Mouse (Mus musculus): ENCODE measurements around the gene Fut2. TPM values are rescaled to one million over a fixed set of nuclear protein-coding genes. Genes with fewer than 3 reads are reported as not detected.
"Not testable (repeated sequence)": the region's sequence is repeated elsewhere in the genome, so short reads cannot be mapped to it uniquely, and the experiment has no call there.

Fut2 gene
- polyA plus RNA-seq, 1 experiment from 2014 or later = 0.12 TPM

GRCm38 (mm10) chr7:45677627-45678295, 11.6 kb upstream of the Fut2 start:
- H3K4me2 ChIP-seq (ENCODE audit: low read depth, severe bottlenecking) = no peak overlapping the region
- H3K9me3 ChIP-seq (ENCODE audit: control insufficient read depth, low read length) = no peaks in the 10 kb centered on the region
- no peak overlapping the region for H3K27ac ChIP-seq (replicated peaks; ENCODE audit: low read depth, low read length)
- ATAC-seq (ENCODE audit: insufficient number of reproducible peaks, low FRiP score, low TSS enrichment, low read depth) (no peak), DNase-seq (ENCODE audit: low spot score) (no peak)
- no peaks in the 10 kb centered on the region for H3K4me1 ChIP-seq (ENCODE audit: control insufficient read depth, insufficient read depth, low read length)
- H3K9ac ChIP-seq (ENCODE audit: low read length) = no peak overlapping the region
- no peak overlapping the region for H3K4me3 ChIP-seq (ENCODE audit: low read depth, low read length)
- WGBS = 77% methylated on average over 7 of the region's 7 CpGs
- no peaks in the 10 kb centered on the region for H3K36me3 ChIP-seq (ENCODE audit: control insufficient read depth, insufficient read depth, low read length)
- no peaks in the 10 kb centered on the region for H3K27me3 ChIP-seq (ENCODE audit: control insufficient read depth, insufficient read depth, low read length)

DNA sequence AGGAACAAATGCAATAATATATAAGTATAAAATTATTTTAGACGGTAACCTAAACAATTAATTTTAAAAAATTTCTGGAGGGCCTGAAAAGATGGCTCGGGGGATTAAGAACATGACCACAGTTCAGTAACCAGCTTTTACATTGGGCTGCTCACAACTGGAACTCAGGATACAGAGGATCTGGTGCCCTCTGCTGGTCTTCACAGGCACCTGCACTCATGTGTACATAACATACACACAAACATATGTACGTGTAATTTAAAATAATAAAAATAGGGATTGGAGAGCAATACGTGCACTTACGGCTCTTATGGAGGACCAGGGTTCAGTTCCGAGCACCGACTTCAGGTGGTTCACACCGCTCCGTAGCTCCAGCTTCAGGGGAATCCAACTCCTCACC, 2.7 kb upstream of the Fut2 start:
- 96% methylated on average over 9 of the region's 9 CpGs for WGBS
- no peak overlapping the region for H3K4me2 ChIP-seq (ENCODE audit: low read depth, severe bottlenecking)
- H3K27ac ChIP-seq (replicated peaks; ENCODE audit: low read depth, low read length) = no peak overlapping the region
- no peaks in the 10 kb centered on the region for H3K27me3 ChIP-seq (ENCODE audit: control insufficient read depth, insufficient read depth, low read length)
- H3K9me3 ChIP-seq (ENCODE audit: control insufficient read depth, low read length) = no peaks in the 10 kb centered on the region
- no peak overlapping the region for H3K9ac ChIP-seq (ENCODE audit: low read length)
- H3K4me3 ChIP-seq (ENCODE audit: low read depth, low read length) = no peak overlapping the region
- H3K4me1 ChIP-seq (ENCODE audit: control insufficient read depth, insufficient read depth, low read length) = no peaks in the 10 kb centered on the region
- no peaks in the 10 kb centered on the region for H3K36me3 ChIP-seq (ENCODE audit: control insufficient read depth, insufficient read depth, low read length)
- DNase-seq (ENCODE audit: low spot score) (no peak), ATAC-seq (ENCODE audit: insufficient number of reproducible peaks, low FRiP score, low TSS enrichment, low read depth) (no peak)

DNA sequence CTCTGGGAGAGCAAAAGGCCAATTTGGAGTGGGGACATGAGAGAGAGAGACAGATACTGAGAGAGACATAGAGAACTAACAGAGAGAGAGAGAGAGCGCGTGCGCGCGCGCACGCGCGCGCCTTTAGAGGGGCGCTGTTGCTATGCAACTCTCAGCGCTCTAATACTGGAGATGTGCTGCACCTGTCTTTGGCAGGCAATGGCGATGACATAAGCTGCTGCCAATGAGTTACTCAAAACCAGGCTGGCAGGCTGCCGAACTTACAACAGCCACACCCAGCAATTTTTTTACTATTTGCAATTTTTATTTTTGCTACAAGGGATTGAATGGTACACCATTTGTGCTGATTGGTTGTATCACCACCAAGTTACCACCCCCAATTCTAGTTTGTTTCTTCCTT, 1.6 kb upstream of the Fut2 start:
- Histone ChIP-seq H3K4me3 (ENCODE audit: low read depth, low read length) (no peak overlapping the region), H3K4me2 (ENCODE audit: low read depth, severe bottlenecking) (no peak overlapping the region), H3K9me3 (ENCODE audit: control insufficient read depth, low read length) (no peaks in the 10 kb centered on the region), H3K27me3 (ENCODE audit: control insufficient read depth, insufficient read depth, low read length) (no peaks in the 10 kb centered on the region), H3K36me3 (ENCODE audit: control insufficient read depth, insufficient read depth, low read length) (no peaks in the 10 kb centered on the region), H3K4me1 (ENCODE audit: control insufficient read depth, insufficient read depth, low read length) (no peaks in the 10 kb centered on the region), H3K27ac (replicated peaks; ENCODE audit: low read depth, low read length) (no peak overlapping the region), H3K9ac (ENCODE audit: low read length) (no peak overlapping the region)
- no peak for DNase-seq (ENCODE audit: low spot score)
- 79% methylated on average over 14 of the region's 14 CpGs for WGBS
- ATAC-seq (ENCODE audit: insufficient number of reproducible peaks, low FRiP score, low TSS enrichment, low read depth) = no peak

- Histone ChIP-seq H3K27ac (replicated peaks; ENCODE audit: low read depth, low read length) (no peak overlapping the region), H3K36me3 (ENCODE audit: control insufficient read depth, insufficient read depth, low read length) (no peaks in the 10 kb centered on the region), H3K4me1 (ENCODE audit: control insufficient read depth, insufficient read depth, low read length) (no peaks in the 10 kb centered on the region), H3K4me3 (ENCODE audit: low read depth, low read length) (no peak overlapping the region), H3K4me2 (ENCODE audit: low read depth, severe bottlenecking) (no peak overlapping the region), H3K9ac (ENCODE audit: low read length) (no peak overlapping the region), H3K27me3 (ENCODE audit: control insufficient read depth, insufficient read depth, low read length) (no peaks in the 10 kb centered on the region), H3K9me3 (ENCODE audit: control insufficient read depth, low read length) (no peaks in the 10 kb centered on the region)
- WGBS = 47% methylated on average over 13 of the region's 13 CpGs
- ATAC-seq (ENCODE audit: insufficient number of reproducible peaks, low FRiP score, low TSS enrichment, low read depth) (no peak), DNase-seq (ENCODE audit: low spot score) (no peak)
Measured at GRCm38 (mm10) chr7:45665303-45666138, 673 bp downstream of the Fut2 start.

DNA sequence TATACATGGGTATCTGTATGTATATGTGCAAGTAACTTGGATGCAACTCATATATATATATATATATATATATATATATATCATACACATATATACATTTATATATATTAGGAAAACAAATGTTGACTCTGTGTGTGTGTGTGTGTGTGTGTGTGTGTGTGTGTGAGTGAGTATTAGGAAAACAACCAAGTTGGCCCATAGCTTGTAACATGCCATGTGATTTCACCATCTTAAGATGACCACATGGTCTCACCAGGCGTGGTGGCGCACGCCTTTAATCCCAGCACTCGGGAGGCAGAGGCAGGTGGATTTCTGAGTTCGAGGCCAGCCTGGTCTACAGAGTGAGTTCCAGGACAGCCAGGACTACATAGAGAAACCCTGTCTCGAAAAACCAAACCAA, 4.5 kb downstream of the Fut2 start:
- H3K27me3 ChIP-seq (ENCODE audit: control insufficient read depth, insufficient read depth, low read length); H3K9me3 ChIP-seq (ENCODE audit: control insufficient read depth, low read length); H3K4me3 ChIP-seq (ENCODE audit: low read depth, low read length); H3K9ac ChIP-seq (ENCODE audit: low read length); H3K27ac ChIP-seq (replicated peaks; ENCODE audit: low read depth, low read length); ATAC-seq (ENCODE audit: insufficient number of reproducible peaks, low FRiP score, low TSS enrichment, low read depth); H3K4me2 ChIP-seq (ENCODE audit: low read depth, severe bottlenecking); H3K36me3 ChIP-seq (ENCODE audit: control insufficient read depth, insufficient read depth, low read length); H3K4me1 ChIP-seq (ENCODE audit: control insufficient read depth, insufficient read depth, low read length); DNase-seq (ENCODE audit: low spot score): not testable (repeated sequence)
- 85% methylated on average over 6 of the region's 6 CpGs for WGBS

- no peak for DNase-seq (ENCODE audit: low spot score)
- ATAC-seq (ENCODE audit: insufficient number of reproducible peaks, low FRiP score, low TSS enrichment, low read depth) = no peak
- Histone ChIP-seq H3K9me3 (ENCODE audit: control insufficient read depth, low read length) (no peaks in the 10 kb centered on the region; the same call in 1 of the 2 replicates), H3K27ac (replicated peaks; ENCODE audit: low read depth, low read length) (no peak overlapping the region), H3K4me2 (ENCODE audit: low read depth, severe bottlenecking) (no peak overlapping the region), H3K9ac (ENCODE audit: low read length) (no peak overlapping the region), H3K4me1 (ENCODE audit: control insufficient read depth, insufficient read depth, low read length) (no peaks in the 10 kb centered on the region), H3K4me3 (ENCODE audit: low read depth, low read length) (no peak overlapping the region), H3K27me3 (ENCODE audit: control insufficient read depth, insufficient read depth, low read length) (no peaks in the 10 kb centered on the region), H3K36me3 (ENCODE audit: control insufficient read depth, insufficient read depth, low read length) (no peaks in the 10 kb centered on the region)
- WGBS = 82% methylated on average over 11 of the region's 11 CpGs
Measured at GRCm38 (mm10) chr7:45660746-45661478, 5.3 kb downstream of the Fut2 start.

GRCm38 (mm10) chr7:45654424-45655047, 11.7 kb downstream of the Fut2 start:
- ATAC-seq (ENCODE audit: insufficient number of reproducible peaks, low FRiP score, low TSS enrichment, low read depth) (no peak), DNase-seq (ENCODE audit: low spot score) (peak; percentile 30)
- 0 out of 2 replicates have a peak overlapping the region, but pooled peaks have one; percentile 13 for H3K9ac ChIP-seq (ENCODE audit: low read length)
- H3K27ac ChIP-seq (replicated peaks; ENCODE audit: low read depth, low read length) = no peak overlapping the region
- H3K4me3 ChIP-seq (ENCODE audit: low read depth, low read length) = no peak overlapping the region
- peak overlapping the region; percentile 28; the same call in 1 of the 2 replicates for H3K4me2 ChIP-seq (ENCODE audit: low read depth, severe bottlenecking)
- H3K36me3 ChIP-seq (ENCODE audit: control insufficient read depth, insufficient read depth, low read length) = no peaks in the 10 kb centered on the region
- WGBS = 33% methylated on average over 17 of the region's 17 CpGs
- no peaks in the 10 kb centered on the region for H3K27me3 ChIP-seq (ENCODE audit: control insufficient read depth, insufficient read depth, low read length)
- no peaks in the 10 kb centered on the region; the same call in 1 of the 2 replicates for H3K9me3 ChIP-seq (ENCODE audit: control insufficient read depth, low read length)
- H3K4me1 ChIP-seq (ENCODE audit: control insufficient read depth, insufficient read depth, low read length) = no peaks in the 10 kb centered on the region; the same call in 1 of the 2 replicates

- DNase-seq (ENCODE audit: low spot score); H3K4me3 ChIP-seq (ENCODE audit: low read depth, low read length); H3K4me1 ChIP-seq (ENCODE audit: control insufficient read depth, insufficient read depth, low read length); H3K9ac ChIP-seq (ENCODE audit: low read length); H3K36me3 ChIP-seq (ENCODE audit: control insufficient read depth, insufficient read depth, low read length); H3K9me3 ChIP-seq (ENCODE audit: control insufficient read depth, low read length); H3K4me2 ChIP-seq (ENCODE audit: low read depth, severe bottlenecking); H3K27ac ChIP-seq (replicated peaks; ENCODE audit: low read depth, low read length); H3K27me3 ChIP-seq (ENCODE audit: control insufficient read depth, insufficient read depth, low read length); ATAC-seq (ENCODE audit: insufficient number of reproducible peaks, low FRiP score, low TSS enrichment, low read depth): not testable (repeated sequence)
- 92% methylated on average over 19 of the region's 20 CpGs for WGBS
Measured at GRCm38 (mm10) chr7:45650484-45650883, 15.7 kb downstream of the Fut2 start.
